ENCODE assay signal across 20 mouse cellular contexts in the genomic region with DNA sequence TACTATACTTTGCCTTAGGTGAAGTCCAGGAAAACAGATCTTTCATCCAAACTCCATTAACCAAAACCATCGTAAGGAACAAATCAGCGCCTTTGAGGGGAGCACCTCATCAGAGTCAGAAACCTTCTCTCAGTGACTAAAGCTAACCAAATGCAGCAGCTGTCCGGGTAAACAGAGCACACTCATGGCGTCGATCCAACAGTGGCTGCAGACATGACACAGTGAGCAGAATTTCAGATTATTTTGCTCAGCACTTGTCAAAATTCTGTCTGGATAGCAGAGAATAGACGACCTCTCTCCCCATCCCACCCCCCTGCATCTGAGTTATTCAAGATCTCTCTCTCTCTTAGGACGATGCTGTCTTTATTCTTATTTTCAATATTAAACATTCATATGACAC.
A peak's percentile ranks its signal among the peaks of the same experiment; 100 is the strongest.
DNase-seq lines count a peak whose midpoint lies in the region; ATAC-seq and TF ChIP-seq lines count a peak whose summit lies in the region.
"Had no signal": no experiment of that assay in that cellular context is flagged by ENCODE, and none has a peak within 500 bp of the region (broad histone marks: within the 10 kb centered on the region; RNA-seq: fewer than 3 reads in every experiment).

No protein-coding gene starts in this region.

- TF ChIP-seq CTCF in hindbrain, postnatal 0 days (IDR thresholded peaks at IDR 0.05; ENCODE audit: low read depth), result no peak
- TF ChIP-seq CTCF in lung, adult 2 months (IDR thresholded peaks at IDR 0.05; ENCODE audit: insufficient read depth, low read length), result no peak

- no peaks in the 10 kb centered on the region for H3K27me3 ChIP-seq in forebrain, embryonic 14.5 days (replicated peaks; ENCODE audit: control insufficient read depth, insufficient read depth, low read length)
- H3K27me3 ChIP-seq in forebrain, embryonic 12.5 days, result no peaks in the 10 kb centered on the region
- H3K27me3 ChIP-seq in hindbrain, postnatal 0 days (ENCODE audit: insufficient read depth, low read length), result no peaks in the 10 kb centered on the region
- H3K27me3 ChIP-seq in hindbrain, embryonic 13.5 days, result no peaks in the 10 kb centered on the region
- H3K27me3 ChIP-seq in lung, embryonic 15.5 days, result no peaks in the 10 kb centered on the region
- H3K27me3 ChIP-seq in intestine, embryonic 16.5 days (replicated peaks; ENCODE audit: control insufficient read depth, insufficient read depth, low read length), result no peaks in the 10 kb centered on the region
- H3K27me3 ChIP-seq: liver, embryonic 13.5 days; neural tube, embryonic 15.5 days; stomach, embryonic 15.5 days had no signal

- DNase-seq in forebrain, embryonic 14.5 days (ENCODE audit: low spot score), result peak; percentile 35
- DNase-seq in hindbrain, postnatal 0 days (ENCODE audit: low spot score), result peak; percentile 46
- DNase-seq in lung, adult 2 months, result no peak
- peak; percentile 17 for DNase-seq in lung, postnatal 36 days
- DNase-seq: adrenal gland, postnatal 14 days; cerebellum, adult 9-11 months; gastrocnemius, postnatal 14 days; kidney, adult 18-20 months; liver, embryonic 13.5 days; right cerebral cortex, adult 18-20 months; thymus, postnatal 25 days had no signal

- no peak overlapping the region for H3K4me3 ChIP-seq in forebrain, embryonic 14.5 days (ENCODE audit: low read depth, low read length)
- no peak overlapping the region for H3K4me3 ChIP-seq in forebrain, embryonic 12.5 days (replicated peaks)
- H3K4me3 ChIP-seq in hindbrain, postnatal 0 days (ENCODE audit: low read length), result no peak overlapping the region
- no peak overlapping the region for H3K4me3 ChIP-seq in hindbrain, embryonic 13.5 days
- H3K4me3 ChIP-seq in lung, embryonic 15.5 days, result no peak overlapping the region
- no peak overlapping the region for H3K4me3 ChIP-seq in lung, adult 2 months (replicated peaks; ENCODE audit: extremely low read depth, low read depth, low read length)
- H3K4me3 ChIP-seq in intestine, embryonic 16.5 days (ENCODE audit: low read length), result no peak overlapping the region
- H3K4me3 ChIP-seq: liver, embryonic 13.5 days; midbrain, embryonic 10.5 days; neural tube, embryonic 15.5 days; stomach, embryonic 15.5 days had no signal

- no peak for TF ChIP-seq POLR2A in lung, adult 2 months (IDR thresholded peaks at IDR 0.05; ENCODE audit: borderline replicate concordance, extremely low read depth, low read depth, low read length)

- ATAC-seq in forebrain, embryonic 14.5 days, result no peak
- ATAC-seq in forebrain, embryonic 12.5 days (ENCODE audit: low FRiP score), result no peak
- no peak for ATAC-seq in hindbrain, postnatal 0 days
- no peak for ATAC-seq in hindbrain, embryonic 13.5 days (ENCODE audit: low FRiP score)
- peak; percentile 64 for ATAC-seq in lung, embryonic 15.5 days (ENCODE audit: borderline replicate concordance, extremely low read depth, low FRiP score, low TSS enrichment)
- ATAC-seq in intestine, embryonic 16.5 days, result no peak
- ATAC-seq: CD4-positive, CD25-positive, alpha-beta regulatory T cell, adult 4 months had no signal

- H3K4me2 ChIP-seq in forebrain, embryonic 14.5 days (ENCODE audit: low read length), result no peak overlapping the region
- no peak overlapping the region for H3K4me2 ChIP-seq in forebrain, embryonic 12.5 days
- H3K4me2 ChIP-seq in hindbrain, postnatal 0 days (ENCODE audit: low read depth, low read length), result no peak overlapping the region
- no peak overlapping the region for H3K4me2 ChIP-seq in hindbrain, embryonic 13.5 days
- H3K4me2 ChIP-seq in lung, embryonic 15.5 days, result no peak overlapping the region
- H3K4me2 ChIP-seq in intestine, embryonic 16.5 days (ENCODE audit: low read depth, low read length), result no peak overlapping the region
- H3K4me2 ChIP-seq: liver, embryonic 13.5 days; neural tube, embryonic 15.5 days; stomach, embryonic 15.5 days had no signal

- H3K36me3 ChIP-seq in forebrain, embryonic 14.5 days (ENCODE audit: control insufficient read depth, insufficient read depth, low read length), result no peaks in the 10 kb centered on the region
- H3K36me3 ChIP-seq in forebrain, embryonic 12.5 days (replicated peaks), result no peaks in the 10 kb centered on the region
- no peaks in the 10 kb centered on the region for H3K36me3 ChIP-seq in hindbrain, postnatal 0 days (ENCODE audit: insufficient read depth, low read length)
- no peaks in the 10 kb centered on the region for H3K36me3 ChIP-seq in hindbrain, embryonic 13.5 days
- no peaks in the 10 kb centered on the region for H3K36me3 ChIP-seq in lung, embryonic 15.5 days
- no peaks in the 10 kb centered on the region for H3K36me3 ChIP-seq in intestine, embryonic 16.5 days (ENCODE audit: control insufficient read depth, insufficient read depth, low read length)
- H3K36me3 ChIP-seq: liver, embryonic 13.5 days; midbrain, embryonic 10.5 days; neural tube, embryonic 15.5 days; stomach, embryonic 15.5 days had no signal

- no peaks in the 10 kb centered on the region for H3K9me3 ChIP-seq in forebrain, embryonic 14.5 days (replicated peaks; ENCODE audit: control insufficient read depth, low read length)
- H3K9me3 ChIP-seq in forebrain, embryonic 12.5 days, result no peaks in the 10 kb centered on the region
- no peaks in the 10 kb centered on the region for H3K9me3 ChIP-seq in hindbrain, postnatal 0 days (ENCODE audit: low read length)
- H3K9me3 ChIP-seq in hindbrain, embryonic 13.5 days, result no peaks in the 10 kb centered on the region; the same call in 1 of the 2 replicates
- no peaks in the 10 kb centered on the region for H3K9me3 ChIP-seq in lung, embryonic 15.5 days
- H3K9me3 ChIP-seq in intestine, embryonic 16.5 days (ENCODE audit: control insufficient read depth, low read length), result no peaks in the 10 kb centered on the region
- H3K9me3 ChIP-seq: liver, embryonic 13.5 days; midbrain, embryonic 10.5 days; neural tube, embryonic 15.5 days; stomach, embryonic 15.5 days had no signal

- no peak overlapping the region for H3K9ac ChIP-seq in forebrain, embryonic 14.5 days (ENCODE audit: low read length)
- no peak overlapping the region for H3K9ac ChIP-seq in forebrain, embryonic 12.5 days
- no peak overlapping the region for H3K9ac ChIP-seq in hindbrain, postnatal 0 days (replicated peaks; ENCODE audit: low read length)
- H3K9ac ChIP-seq in hindbrain, embryonic 13.5 days, result no peak overlapping the region
- H3K9ac ChIP-seq in lung, embryonic 15.5 days, result no peak overlapping the region
- no peak overlapping the region for H3K9ac ChIP-seq in intestine, embryonic 16.5 days (ENCODE audit: low read depth, low read length)
- H3K9ac ChIP-seq: liver, embryonic 13.5 days; neural tube, embryonic 15.5 days; stomach, embryonic 15.5 days had no signal

- H3K27ac ChIP-seq in forebrain, embryonic 14.5 days (ENCODE audit: low read depth, low read length), result no peak overlapping the region
- H3K27ac ChIP-seq in forebrain, embryonic 12.5 days, result no peak overlapping the region
- no peak overlapping the region for H3K27ac ChIP-seq in hindbrain, postnatal 0 days
- no peak overlapping the region for H3K27ac ChIP-seq in hindbrain, embryonic 13.5 days
- H3K27ac ChIP-seq in lung, embryonic 15.5 days, result 0 out of 2 replicates have a peak overlapping the region, but pooled peaks have one; percentile 1
- no peak overlapping the region for H3K27ac ChIP-seq in intestine, embryonic 16.5 days (ENCODE audit: low read length)
- H3K27ac ChIP-seq: kidney, postnatal 0 days; liver, embryonic 13.5 days; midbrain, embryonic 10.5 days; neural tube, embryonic 15.5 days; stomach, embryonic 15.5 days had no signal

- no peaks in the 10 kb centered on the region for H3K4me1 ChIP-seq in forebrain, embryonic 14.5 days (ENCODE audit: control insufficient read depth, insufficient read depth, low read length)
- no peaks in the 10 kb centered on the region for H3K4me1 ChIP-seq in forebrain, embryonic 12.5 days
- H3K4me1 ChIP-seq in hindbrain, postnatal 0 days (ENCODE audit: insufficient read depth, low read length), result peaks cover 10% of the 10 kb centered on the region; the same call in 1 of the 2 replicates
- H3K4me1 ChIP-seq in hindbrain, embryonic 13.5 days (replicated peaks), result peaks cover 10% of the 10 kb centered on the region; the same call in 1 of the 2 replicates
- peaks cover 7% of the 10 kb centered on the region; the same call in 1 of the 2 replicates for H3K4me1 ChIP-seq in lung, embryonic 15.5 days
- no peaks in the 10 kb centered on the region for H3K4me1 ChIP-seq in lung, adult 2 months (ENCODE audit: control insufficient read depth, insufficient read depth, low read length)
- no peaks in the 10 kb centered on the region for H3K4me1 ChIP-seq in intestine, embryonic 16.5 days (ENCODE audit: control insufficient read depth, insufficient read depth, low read length)
- H3K4me1 ChIP-seq: liver, embryonic 13.5 days; midbrain, embryonic 10.5 days had no signal

- 72% methylated on average over 7 of the region's 7 CpGs for WGBS in forebrain, embryonic 14.5 days
- 80% methylated on average over 7 of the region's 7 CpGs for WGBS in forebrain, embryonic 12.5 days
- 53% methylated on average over 7 of the region's 7 CpGs for WGBS in hindbrain, postnatal 0 days
- 87% methylated on average over 7 of the region's 7 CpGs for WGBS in hindbrain, embryonic 13.5 days
- 38% methylated on average over 7 of the region's 7 CpGs for WGBS in lung, embryonic 15.5 days
- 57% methylated on average over 7 of the region's 7 CpGs for WGBS in lung, adult 2 months
- WGBS in intestine, embryonic 16.5 days, result 52% methylated on average over 7 of the region's 7 CpGs
